Mouse (Mus musculus): Measurements from ENCODE around the gene Emc1.

Gene Emc1

GRCm38 (mm10) chr4:139351931-139352711, at the start of gene Emc1, which contains the start of the genes Mrto4 and Ubr4:
Emc1 (plus strand) TSS chr4:139352587.
Mrto4 (minus strand) TSS chr4:139352576.
Ubr4 (plus strand) TSS chr4:139352609.
- peak; percentile 76 for DNase-seq (ENCODE audit: low read depth, low spot score)

DNA sequence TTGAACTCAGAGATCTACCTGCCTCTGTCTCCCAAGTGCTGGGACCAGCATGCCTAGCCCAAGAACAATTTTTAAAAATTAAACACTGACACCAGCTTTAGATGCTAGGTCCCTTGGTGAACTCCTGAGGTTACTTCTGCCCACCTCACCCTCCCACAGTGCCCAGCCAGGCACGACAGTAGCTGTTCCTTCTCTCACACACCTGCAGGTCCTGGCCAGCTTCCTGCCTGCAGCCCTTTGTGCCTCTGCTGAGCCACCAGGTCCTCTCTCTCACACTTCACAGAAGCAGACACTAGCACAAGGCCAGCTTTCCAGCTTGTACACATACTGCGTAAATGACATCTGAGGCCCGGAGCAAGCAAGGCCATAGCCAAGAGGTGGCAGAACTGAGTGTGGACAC, 46.9 kb upstream of the Emc1 start:
- no peak for DNase-seq (ENCODE audit: low read depth, low spot score)

DNA sequence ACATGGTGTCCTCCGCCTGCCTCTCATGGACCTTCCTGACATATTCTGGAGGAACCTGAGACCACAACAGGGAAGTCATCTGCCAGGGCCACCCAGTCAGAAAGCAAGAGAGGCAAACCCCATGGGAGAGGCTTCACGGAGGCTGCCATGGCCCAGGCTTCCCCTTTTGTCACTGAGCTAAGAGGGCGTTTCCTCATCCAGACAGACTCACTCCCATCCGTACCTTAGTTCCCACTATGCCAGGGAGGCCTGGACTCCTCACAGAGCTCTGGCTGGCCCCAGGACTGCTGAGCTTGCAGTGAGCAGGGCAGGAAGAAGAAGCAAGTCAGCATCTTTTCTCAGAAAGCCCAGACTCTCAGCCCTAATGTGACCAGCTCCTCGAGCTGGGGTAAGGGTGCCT, 44.5 kb upstream of the Emc1 start:
- no peak for DNase-seq (ENCODE audit: low read depth, low spot score)

DNA sequence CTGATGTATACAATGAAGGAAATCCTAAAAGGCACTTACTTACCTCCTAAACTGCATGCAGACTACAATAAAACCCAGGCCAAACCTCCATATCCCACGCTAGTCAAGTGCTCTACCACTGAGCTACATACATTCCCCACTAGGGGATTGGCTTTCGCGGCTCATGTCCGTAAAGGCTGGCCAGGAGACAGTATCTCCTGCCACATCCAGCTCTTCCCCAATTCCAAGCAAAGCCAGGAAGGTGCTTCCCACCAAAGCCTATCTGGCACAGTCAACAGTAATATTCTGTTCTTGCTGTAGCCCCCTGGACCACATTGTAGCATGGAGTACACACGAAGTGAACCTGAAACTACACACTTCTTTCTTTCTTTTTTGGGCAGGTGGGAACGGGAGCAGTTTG, 42.7 kb upstream of the Emc1 start:
- no peak for DNase-seq (ENCODE audit: low read depth, low spot score)

GRCm38 (mm10) chr4:139310171-139310898, 42.1 kb upstream of the Emc1 start, which contains the start of the genes Pqlc2 and Akr7a5:
Pqlc2 (minus strand) TSS chr4:139310708.
Akr7a5 (plus strand) TSS chr4:139310744.
- peak; percentile 88 for DNase-seq (ENCODE audit: low read depth, low spot score)

GRCm38 (mm10) chr4:139310899-139311701, 41.3 kb upstream of the Emc1 start:
- no peak for DNase-seq (ENCODE audit: low read depth, low spot score)

- no peak for DNase-seq (ENCODE audit: low read depth, low spot score)
Measured at GRCm38 (mm10) chr4:139311707-139312106, 40.7 kb upstream of the Emc1 start.

DNA sequence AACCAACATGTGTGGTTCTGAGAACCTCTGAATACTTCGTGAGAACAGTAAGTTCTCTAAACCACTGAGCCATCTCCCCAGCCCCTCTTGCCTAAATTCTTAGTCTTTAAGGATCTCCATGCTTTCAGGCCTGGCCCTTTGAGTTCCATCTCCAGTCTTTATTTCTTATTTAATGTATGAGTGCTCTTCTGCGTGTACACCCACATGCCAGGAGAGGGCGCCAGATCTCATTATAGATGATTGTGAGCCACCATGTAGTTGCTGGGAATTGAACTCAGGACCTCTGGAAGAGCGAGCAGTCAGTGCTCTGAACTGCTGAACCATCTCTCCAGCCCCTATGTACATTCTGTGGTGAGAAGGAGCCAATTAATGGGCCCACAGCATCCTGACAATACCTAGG, 39.8 kb upstream of the Emc1 start:
- DNase-seq (ENCODE audit: low read depth, low spot score) = no peak

DNA sequence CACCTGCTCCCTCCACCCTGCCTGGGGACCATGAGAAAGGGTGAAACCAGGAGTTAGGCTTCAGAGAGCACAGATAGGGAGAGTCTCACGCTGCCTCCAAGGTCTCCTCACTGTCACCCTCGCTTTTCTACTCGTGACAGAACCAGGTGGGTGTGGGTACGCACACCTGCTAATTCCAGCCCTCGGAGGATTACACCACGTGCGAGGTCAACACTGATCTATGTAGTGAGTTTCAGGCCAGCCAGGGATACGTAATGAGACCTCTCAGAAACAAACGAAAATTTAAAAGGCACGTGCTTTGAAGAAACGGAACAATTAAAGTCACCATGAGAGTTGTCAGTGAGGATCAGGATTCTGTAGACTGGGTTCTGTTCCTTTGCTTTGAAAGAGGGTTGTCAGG, 33.9 kb upstream of the Emc1 start:
- no peak for DNase-seq (ENCODE audit: low read depth, low spot score)

GRCm38 (mm10) chr4:139319740-139320139, 32.6 kb upstream of the Emc1 start:
- DNase-seq (ENCODE audit: low read depth, low spot score) = no peak

- peak; percentile 90 for DNase-seq (ENCODE audit: low read depth, low spot score)
Measured at GRCm38 (mm10) chr4:139330605-139331004, 21.8 kb upstream of the Emc1 start.

DNA sequence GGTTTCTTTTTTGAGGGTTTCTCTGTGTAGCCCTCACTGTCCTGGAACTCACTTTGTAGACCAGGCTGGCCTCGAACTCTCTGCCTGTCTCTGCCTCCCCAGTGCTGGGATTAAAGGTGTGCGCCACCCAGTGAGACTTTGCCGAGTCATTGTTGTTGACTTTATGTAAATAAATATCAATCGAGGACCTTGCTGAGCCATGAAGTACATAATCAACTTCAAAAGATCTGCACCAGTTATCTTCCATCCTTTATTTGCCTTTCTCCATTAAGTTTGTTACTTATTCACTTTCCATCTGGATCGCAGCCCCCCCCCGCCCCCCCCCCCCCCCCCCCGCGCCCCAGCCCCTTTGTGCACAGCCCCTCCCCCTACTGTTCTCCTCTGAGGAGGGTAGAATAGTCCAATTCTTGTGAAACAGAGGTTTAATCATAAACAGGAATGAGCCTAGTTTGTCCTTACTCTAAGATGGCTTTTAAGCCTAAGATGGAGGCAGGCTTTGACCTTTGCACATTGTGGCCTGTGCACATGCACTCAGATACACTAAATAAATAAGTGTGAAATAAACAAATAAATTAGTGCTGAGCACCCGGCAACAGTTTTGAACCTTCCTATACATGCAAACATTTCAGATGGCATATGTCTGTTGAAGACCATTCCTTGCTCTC, 17.6 kb upstream of the Emc1 start:
- no peak for DNase-seq (ENCODE audit: low read depth, low spot score)

DNA sequence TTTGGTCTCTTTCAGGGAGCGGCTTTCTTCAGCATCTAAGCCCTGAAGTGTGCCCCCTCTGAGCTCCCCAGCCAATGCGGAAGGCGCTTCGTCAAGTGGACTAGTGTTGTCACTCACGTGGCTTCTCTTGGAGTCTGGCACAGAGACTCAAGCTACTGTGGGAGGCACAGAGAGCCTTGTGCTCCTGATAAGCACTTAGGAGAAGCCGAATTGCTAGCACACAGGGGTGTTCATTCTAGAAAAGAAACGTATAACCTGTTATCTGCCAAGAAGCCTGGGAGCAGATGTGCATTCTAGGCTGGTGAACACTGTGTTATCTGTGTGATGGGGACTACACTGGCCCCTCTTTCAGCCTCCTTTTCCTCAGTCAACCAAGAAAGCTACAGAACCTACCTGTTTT, 16.9 kb upstream of the Emc1 start:
- peak; percentile 60 for DNase-seq (ENCODE audit: low read depth, low spot score)

- peak; percentile 87 for DNase-seq (ENCODE audit: low read depth, low spot score)
Measured at GRCm38 (mm10) chr4:139336822-139337483, 15.4 kb upstream of the Emc1 start.

DNA sequence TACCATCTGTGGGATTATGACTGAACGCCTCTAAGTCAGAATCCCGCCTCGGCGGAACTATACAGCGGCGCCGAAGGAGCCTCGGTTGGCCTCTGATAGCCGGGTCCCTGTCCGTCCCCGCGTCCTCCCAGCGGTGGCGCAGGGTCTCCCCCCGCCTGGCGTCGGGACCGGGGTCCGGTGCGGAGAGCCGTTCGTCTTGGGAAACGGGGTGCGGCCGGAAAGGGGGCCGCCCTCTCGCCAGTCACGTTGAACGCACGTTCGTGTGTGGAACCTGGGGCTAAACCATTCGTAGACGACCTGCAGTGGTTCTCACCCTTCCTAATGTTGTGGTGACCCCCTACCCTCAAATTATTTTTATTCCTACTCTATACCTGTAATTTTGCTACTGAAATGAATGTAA, 14.2 kb upstream of the Emc1 start:
- DNase-seq (ENCODE audit: low read depth, low spot score) = no peak

GRCm38 (mm10) chr4:139340835-139341234, 11.6 kb upstream of the Emc1 start:
- DNase-seq (ENCODE audit: low read depth, low spot score) = no peak

- no peak for DNase-seq (ENCODE audit: low read depth, low spot score)
Measured at GRCm38 (mm10) chr4:139341556-139342233, 10.7 kb upstream of the Emc1 start.

- no peak for DNase-seq (ENCODE audit: low read depth, low spot score)
Measured at GRCm38 (mm10) chr4:139343718-139344117, 8.7 kb upstream of the Emc1 start.

DNA sequence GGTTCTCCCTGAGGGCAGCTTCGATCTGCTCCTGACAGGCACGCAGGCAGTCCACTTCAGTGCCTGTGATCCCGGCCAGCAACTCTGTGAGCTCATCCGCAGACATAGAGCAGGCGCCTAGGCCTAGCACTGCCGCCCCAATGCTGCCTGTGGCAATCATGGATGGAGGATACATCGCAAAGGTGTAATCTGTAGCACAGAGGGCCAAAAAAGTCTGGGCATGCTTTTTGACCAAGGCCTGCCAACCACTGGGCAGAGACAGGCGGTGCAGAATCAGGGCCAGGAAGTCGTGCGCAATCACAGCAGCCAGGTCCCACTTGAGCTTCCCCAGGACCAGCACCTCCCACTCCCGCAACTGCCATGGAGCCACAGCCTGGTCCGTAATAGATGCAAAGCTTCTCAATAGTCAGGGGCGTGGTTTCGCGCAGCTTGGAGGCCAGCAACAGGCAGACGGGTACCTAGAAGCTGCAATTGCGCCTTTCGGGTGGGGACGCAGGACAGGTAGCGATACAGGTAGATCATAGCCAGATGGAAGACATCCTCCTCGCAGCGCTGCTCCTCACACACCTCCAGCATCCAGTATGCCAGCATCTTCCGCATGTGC, 6.9 kb upstream of the Emc1 start:
- no peak for DNase-seq (ENCODE audit: low read depth, low spot score)

GRCm38 (mm10) chr4:139352832-139353231, 445 bp downstream of the Emc1 start:
- DNase-seq (ENCODE audit: low read depth, low spot score) = no peak
